Mouse (Mus musculus) left cerebral cortex, adult 11 months (tissue): ENCODE measurements at regions not wholly inside any gene's neighbourhood (a gene's known extent, or its start where the extent isn't known, plus 50 kb on each side); places are given as distances from the start of the nearest gene placed in this dataset.

Source experiments
- DNase-seq: peaks from one replicate; pipeline ENCODE4 v3.0.0; 2022; ENCODE audit warnings: low spot score

GRCm38 (mm10) chr8:30669451-30669850, 2759.1 kb upstream of the 5930422O12Rik start:
- DNase-seq = no peak

GRCm38 (mm10) chr8:30677423-30677822, 2751.1 kb upstream of the 5930422O12Rik start:
- no peak for DNase-seq

GRCm38 (mm10) chr8:30682169-30682568, 2746.3 kb upstream of the 5930422O12Rik start:
- DNase-seq = no peak

- DNase-seq = no peak
Measured at GRCm38 (mm10) chr8:30686539-30686938, 2742.0 kb upstream of the 5930422O12Rik start.

- no peak for DNase-seq
Measured at GRCm38 (mm10) chr8:30694126-30694525, 2734.4 kb upstream of the 5930422O12Rik start.

GRCm38 (mm10) chr8:30716643-30717042, 2711.9 kb upstream of the 5930422O12Rik start:
- no peak for DNase-seq

GRCm38 (mm10) chr8:30730366-30730765, 2698.1 kb upstream of the 5930422O12Rik start:
- DNase-seq = no peak

- DNase-seq = no peak
Measured at GRCm38 (mm10) chr8:30732585-30733253, 2695.8 kb upstream of the 5930422O12Rik start.

GRCm38 (mm10) chr8:30733385-30733784, 2695.1 kb upstream of the 5930422O12Rik start:
- DNase-seq = no peak

- DNase-seq = no peak
Measured at GRCm38 (mm10) chr8:30735338-30735737, 2693.2 kb upstream of the 5930422O12Rik start.

GRCm38 (mm10) chr8:30735740-30736139, 2692.8 kb upstream of the 5930422O12Rik start:
- no peak for DNase-seq

GRCm38 (mm10) chr8:30746874-30747273, 2681.6 kb upstream of the 5930422O12Rik start:
- no peak for DNase-seq
